Mouse (Mus musculus) MEL (cell line): ENCODE data around the gene Olfr161.
A peak's percentile ranks its signal among the peaks of the same experiment; 100 is the strongest.
"Not testable (repeated sequence)": the region's sequence is repeated elsewhere in the genome, so short reads cannot be mapped to it uniquely, and the experiment has no call there.

Experiments used
- CTCF ChIP-seq, 3 experiments: IDR thresholded peaks in 2 of 3; conservative IDR thresholded peaks in 1 of 3; 2 replicates each; pipeline ENCODE4 v1.5.1; 2011 to 2012; ENCODE audit warnings: low read length in 3 of 3, low read depth in 2 of 3, mild to moderate bottlenecking in 2 of 3, improper control_type of control experiment in 1 of 3, inconsistent platforms in 1 of 3, mixed read lengths in 1 of 3, moderate library complexity in 1 of 3; ENCODE audit not compliant: control insufficient read depth in 1 of 3, insufficient read depth in 1 of 3, poor library complexity in 1 of 3, severe bottlenecking in 1 of 3
- E2F4 ChIP-seq: IDR thresholded peaks from 2 replicates; pipeline ENCODE4 v1.6.1; 2011; ENCODE audit warnings: low read depth, low read length, improper control_type of control experiment, borderline replicate concordance
- EP300 ChIP-seq, 2 experiments: IDR thresholded peaks; 2 replicates each; pipeline ENCODE4 v1.6.1; 2011; ENCODE audit warnings: improper control_type of control experiment in 2 of 2, low read length in 2 of 2, low read depth in 1 of 2, mild to moderate bottlenecking in 1 of 2
- HCFC1 ChIP-seq: IDR thresholded peaks from 2 replicates; pipeline ENCODE4 v1.6.1; 2012; ENCODE audit warnings: low read depth, mild to moderate bottlenecking, inconsistent platforms, low read length, improper control_type of control experiment, moderate library complexity
- POLR2AphosphoS2 ChIP-seq: IDR thresholded peaks from 2 replicates; pipeline ENCODE4 v1.6.1; 2011; ENCODE audit warnings: low read length, improper control_type of control experiment
- TAL1 ChIP-seq: IDR thresholded peaks from 2 replicates; pipeline ENCODE4 v1.6.1; 2012; ENCODE audit warnings: mild to moderate bottlenecking, inconsistent platforms, low read length, moderate library complexity, mixed read lengths
- ZKSCAN1 ChIP-seq: IDR thresholded peaks from 2 replicates; pipeline ENCODE4 v1.6.1; 2012; ENCODE audit warnings: low read depth, mild to moderate bottlenecking, inconsistent platforms, low read length, improper control_type of control experiment, moderate library complexity
- ZMIZ1 ChIP-seq: IDR thresholded peaks from 2 replicates; pipeline ENCODE4 v1.6.1; 2012; ENCODE audit warnings: low read depth, mild to moderate bottlenecking, inconsistent platforms, low read length, improper control_type of control experiment, moderate library complexity

DNA sequence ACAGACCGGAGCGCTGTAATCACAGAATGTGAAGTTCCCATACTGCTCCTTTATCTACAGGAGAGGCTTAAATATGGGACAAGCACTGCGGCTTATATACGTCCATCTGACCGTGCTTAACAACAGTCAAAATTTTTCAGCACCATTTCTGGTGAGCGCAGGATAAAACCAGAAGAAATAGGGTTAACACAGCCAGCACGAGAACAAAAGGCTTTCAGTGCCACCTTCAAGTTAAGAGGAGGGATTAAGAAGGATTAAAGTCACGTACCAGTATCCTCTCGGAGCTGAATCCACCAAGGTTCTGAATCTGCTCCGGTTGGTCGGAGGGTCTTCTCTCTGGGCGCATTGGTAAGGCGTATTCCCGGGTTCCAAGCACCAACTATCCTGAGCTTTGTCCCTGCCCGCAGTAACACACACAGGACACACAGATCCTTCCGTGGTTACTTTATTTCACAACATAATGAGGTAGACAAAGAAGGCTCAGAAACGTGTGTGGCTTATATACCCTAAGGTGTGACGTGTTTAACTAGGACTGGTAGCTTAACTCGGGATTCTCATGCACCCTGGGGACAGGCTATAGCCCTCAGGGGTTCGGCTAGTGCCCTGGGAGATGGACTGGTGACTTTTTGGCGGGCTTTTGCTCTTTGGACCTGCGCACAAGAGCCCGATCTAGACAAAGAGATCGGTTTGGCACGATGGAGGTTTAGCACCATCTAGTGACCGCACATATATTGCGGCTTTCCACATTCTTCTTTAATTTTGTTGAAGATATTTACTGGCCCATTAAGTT lies 41.9 kb downstream of the Olfr161 start:
- TF ChIP-seq CTCF (IDR thresholded peaks at IDR 0.05 in 2 of 3, conservative IDR thresholded peaks at IDR 0.05 in 1 of 3; ENCODE audit: control insufficient read depth in 1 of 3, insufficient read depth in 1 of 3, low read depth in 2 of 3, low read length in 3 of 3, poor library complexity in 1 of 3, severe bottlenecking in 1 of 3): peak in 2 of 3 experiments; percentile 32; a peak in 4 of 6 replicates
- not testable (repeated sequence) for TF ChIP-seq ZMIZ1; HCFC1; ZKSCAN1; POLR2AphosphoS2; TAL1; E2F4; EP300 (IDR thresholded peaks at IDR 0.05; ENCODE audit: low read depth in 1 of 2, low read length in 2 of 2)
